In the genomic region with DNA sequence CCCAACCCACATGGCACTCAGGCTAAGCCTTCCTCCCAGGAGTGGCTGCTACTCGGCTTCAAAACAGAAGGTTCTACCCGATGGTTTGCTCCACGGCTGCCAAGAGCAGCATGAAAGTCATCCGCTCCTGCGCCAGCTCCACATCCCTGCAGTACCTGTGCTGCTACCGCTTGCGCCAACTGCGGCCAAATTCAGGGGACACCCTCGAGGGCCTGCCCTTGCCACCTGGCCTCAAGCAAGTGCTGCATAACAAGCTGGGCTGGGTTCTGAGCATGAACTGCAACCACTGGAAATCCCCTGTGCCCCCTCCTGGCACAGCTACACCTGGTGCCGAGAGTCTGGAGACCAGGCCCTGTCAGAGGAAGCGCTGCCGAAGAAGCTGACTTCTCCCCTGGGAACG, we compare ENCODE assay signal across 15 mouse cellular contexts. TPM values are rescaled to one million over a fixed set of nuclear protein-coding genes. Genes with fewer than 3 reads are reported as not detected.
DNase-seq lines count a peak whose midpoint lies in the region; ATAC-seq and TF ChIP-seq lines count a peak whose summit lies in the region.
"Had no signal": no experiment of that assay in that cellular context is flagged by ENCODE, and none has a peak within 500 bp of the region (broad histone marks: within the 10 kb centered on the region; RNA-seq: fewer than 3 reads in every experiment).

No protein-coding gene starts in this region.

- intact Hi-C loops in heart, postnatal 25 days (cut with DNase I), result no loop called here

- no peak for ATAC-seq in granulocyte monocyte progenitor cell, adult 5-6 weeks (replicated peaks; ENCODE audit: poor library complexity, severe bottlenecking)
- ATAC-seq: CD4-positive, CD25-positive, alpha-beta regulatory T cell, adult 4 months; forebrain, embryonic 15.5 days; midbrain, embryonic 16.5 days had no signal

- no peak overlapping the region for H3K4me3 ChIP-seq in cerebellum, adult 2 months (replicated peaks; ENCODE audit: insufficient read depth, low read depth, low read length)
- H3K4me3 ChIP-seq: forebrain, embryonic 15.5 days; hindbrain, embryonic 15.5 days; limb, embryonic 13.5 days; lung, embryonic 15.5 days had no signal

- H3K27me3 ChIP-seq in cerebellum, adult 2 months (ENCODE audit: control insufficient read depth, insufficient read depth, low read length), result no peaks in the 10 kb centered on the region
- H3K27me3 ChIP-seq: forebrain, embryonic 15.5 days; hindbrain, embryonic 15.5 days; limb, embryonic 13.5 days; lung, embryonic 15.5 days had no signal

- TF ChIP-seq POLR2A in cerebellum, adult 2 months (IDR thresholded peaks at IDR 0.05; ENCODE audit: borderline replicate concordance, insufficient read depth, low read length), result peak; percentile 18; the same call in 1 of the 2 replicates

- H3K4me1 ChIP-seq in cerebellum, adult 2 months (ENCODE audit: control insufficient read depth, insufficient read depth, low read length), result peaks cover 51% of the 10 kb centered on the region

- WGBS in cerebellum, adult 2 months, result 13% methylated on average over 13 of the region's 13 CpGs

- peak; percentile 92 for DNase-seq in heart, adult 11 months
- DNase-seq in heart, postnatal 25 days (ENCODE audit: low spot score), result no peak
- peak; percentile 5 for DNase-seq in lung, postnatal 10 days
- DNase-seq in lung, postnatal 25 days (ENCODE audit: low spot score), result no peak
- DNase-seq in cerebellum, adult 2 months, result peak; percentile 77 to 87
- no peak for DNase-seq in thymus, postnatal 25 days
- DNase-seq: embryo, embryonic 11 days; right cerebral cortex, postnatal 4 days had no signal

- no peak for TF ChIP-seq CTCF in cerebellum, adult 2 months (IDR thresholded peaks at IDR 0.05; ENCODE audit: borderline replicate concordance, insufficient read depth, low read depth, low read length)

- peak overlapping the region; percentile 65 for H3K27ac ChIP-seq in cerebellum, adult 2 months (ENCODE audit: insufficient read depth, low read length)
- H3K27ac ChIP-seq: forebrain, embryonic 15.5 days; hindbrain, embryonic 15.5 days; limb, embryonic 13.5 days; lung, embryonic 15.5 days had no signal

RNA-seq across cellular contexts. Expression of gene Eme2, which starts 3.6 kb away (rescaled TPM):
- 10 to 100 TPM; 17.8 to 19.9 TPM for total RNA-seq in heart, postnatal 25 days (2021)
- 57.3 and 62.7 TPM in 2 replicates for polyA plus RNA-seq in cerebellum, adult 2 months (2012; rRNA removed)
- 8.9 and 15.1 TPM in 2 replicates for total RNA-seq in granulocyte monocyte progenitor cell, adult 5-6 weeks (2014; fragmentation: Nextera tagmentation)
- 12.5 and 14.9 TPM in 2 replicates for total RNA-seq in granulocyte monocyte progenitor cell, adult 5-6 weeks (2017)

RNA-seq across cellular contexts. Expression of gene Mrps34, which starts 3.6 kb away (rescaled TPM):
- 100 to 1,000 TPM; 110 to 111 TPM for total RNA-seq in heart, postnatal 25 days (2021)
- polyA plus RNA-seq in cerebellum, adult 2 months (2012; rRNA removed), result 147 and 149 TPM in 2 replicates
- total RNA-seq in granulocyte monocyte progenitor cell, adult 5-6 weeks (2014; fragmentation: Nextera tagmentation), result 62.0 and 75.0 TPM in 2 replicates
- total RNA-seq in granulocyte monocyte progenitor cell, adult 5-6 weeks (2017), result 36.7 and 41.9 TPM in 2 replicates

RNA-seq across cellular contexts. Expression of gene Spsb3, which starts 4.9 kb away (rescaled TPM):
- total RNA-seq in heart, postnatal 25 days (2021), result 10 to 100 TPM; 33.4 to 36.3 TPM
- polyA plus RNA-seq in cerebellum, adult 2 months (2012; rRNA removed), result 124 and 138 TPM in 2 replicates
- total RNA-seq in granulocyte monocyte progenitor cell, adult 5-6 weeks (2014; fragmentation: Nextera tagmentation), result 15.7 and 29.3 TPM in 2 replicates
- 10.4 and 15.8 TPM in 2 replicates for total RNA-seq in granulocyte monocyte progenitor cell, adult 5-6 weeks (2017)

RNA-seq across cellular contexts. Expression of gene Nme3, which starts 5.0 kb away (rescaled TPM):
- total RNA-seq in heart, postnatal 25 days (2021), result 10 to 100 TPM; 33.9 to 35.6 TPM
- polyA plus RNA-seq in cerebellum, adult 2 months (2012; rRNA removed), result 99.0 and 109 TPM in 2 replicates
- total RNA-seq in granulocyte monocyte progenitor cell, adult 5-6 weeks (2014; fragmentation: Nextera tagmentation), result 18.8 and 22.9 TPM in 2 replicates
- total RNA-seq in granulocyte monocyte progenitor cell, adult 5-6 weeks (2017), result 21.2 and 27.1 TPM in 2 replicates

RNA-seq across cellular contexts. Expression of gene Nubp2, which starts 5.2 kb away (rescaled TPM):
- total RNA-seq in heart, postnatal 25 days (2021), result 10 to 100 TPM; 18.2 to 19.4 TPM
- polyA plus RNA-seq in cerebellum, adult 2 months (2012; rRNA removed), result 36.4 and 39.0 TPM in 2 replicates
- 103 and 108 TPM in 2 replicates for total RNA-seq in granulocyte monocyte progenitor cell, adult 5-6 weeks (2014; fragmentation: Nextera tagmentation)
- total RNA-seq in granulocyte monocyte progenitor cell, adult 5-6 weeks (2017), result 42.8 and 48.2 TPM in 2 replicates

Comparison
In these comparisons a context has a peak if more than half of its experiments do, and no peak if none do; other contexts are left out.
1. DNase-seq: peak in heart, adult 11 months (single experiment), lung, postnatal 10 days (single experiment) and cerebellum, adult 2 months (2 of 2); none in heart, postnatal 25 days (single experiment), lung, postnatal 25 days (single experiment) and thymus, postnatal 25 days (single experiment).